Mouse (Mus musculus): Measurements from ENCODE around the gene Ubtd2.

The Ubtd2 gene

GRCm38 (mm10) chr11:32563660-32564059, 108.5 kb downstream of the Ubtd2 start:
- DNase-seq (ENCODE audit: low spot score in 2 of 2): no peak

GRCm38 (mm10) chr11:32564629-32565028, 109.5 kb downstream of the Ubtd2 start:
- no peak for DNase-seq (ENCODE audit: low spot score in 2 of 2)

- DNase-seq (ENCODE audit: low spot score in 2 of 2): no peak
Measured at GRCm38 (mm10) chr11:32565088-32565487, 109.9 kb downstream of the Ubtd2 start.

GRCm38 (mm10) chr11:32566184-32566583, 111.0 kb downstream of the Ubtd2 start:
- DNase-seq (ENCODE audit: low spot score in 2 of 2): no peak

Data from spleen, postnatal 10 days (tissue).